Mouse (Mus musculus): ENCODE data around the gene Diaph2.

DNA sequence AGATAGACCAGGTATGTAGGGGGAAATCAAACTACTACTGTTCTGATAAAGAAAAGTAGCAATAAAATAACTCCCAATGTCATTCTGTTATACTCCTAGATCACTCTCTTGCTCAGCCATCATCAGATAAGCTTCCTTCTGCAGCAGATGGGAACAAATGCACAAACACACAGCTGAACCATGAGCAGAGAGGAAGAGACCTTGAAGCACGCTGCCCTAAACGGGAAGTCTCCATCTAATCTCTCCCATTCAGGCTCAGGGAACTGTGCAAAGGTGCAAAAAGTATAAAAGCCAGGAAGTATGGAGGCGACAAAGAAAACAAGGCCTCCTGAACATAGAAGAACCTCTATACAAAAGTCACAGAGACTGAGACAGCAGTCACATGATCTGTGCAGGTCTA lies 6.6 kb upstream of the Diaph2 start:
- TF ChIP-seq CTCF (IDR thresholded peaks at IDR 0.05; ENCODE audit: low read depth, low read length) (no peak), POLR2AphosphoS5 (IDR thresholded peaks at IDR 0.05; ENCODE audit: insufficient replicate concordance, low read depth, low read length) (no peak), TAL1 (conservative IDR thresholded peaks at IDR 0.05; ENCODE audit: low read depth, low read length) (no peak)
